Mouse (Mus musculus) C2C12 (cell line): Measurements from ENCODE around the gene Nfe2. TPM values are rescaled to one million over a fixed set of nuclear protein-coding genes. Genes with fewer than 3 reads are reported as not detected.
"Not testable (repeated sequence)": the region's sequence is repeated elsewhere in the genome, so short reads cannot be mapped to it uniquely, and the experiment has no call there.

Experiments
- H3K27me3 ChIP-seq: one replicate; pipeline ENCODE4 v1.6.1; 2011; ENCODE audit not compliant: control insufficient read depth, insufficient read depth, insufficient read length
- H3K36me3 ChIP-seq: one replicate; pipeline ENCODE4 v1.6.1; 2011; ENCODE audit not compliant: control insufficient read depth, insufficient read depth
- H3K4me3 ChIP-seq: one replicate; pipeline ENCODE4 v1.5.1; 2011; ENCODE audit warnings: mild to moderate bottlenecking, control low read depth; ENCODE audit not compliant: poor library complexity, insufficient read depth, severe bottlenecking
- H3K79me2 ChIP-seq: one replicate; pipeline ENCODE4 v1.6.1; 2011; ENCODE audit not compliant: control insufficient read depth, insufficient read depth
- H3K79me3 ChIP-seq: one replicate; pipeline ENCODE4 v1.6.1; 2011; ENCODE audit warnings: low read depth, control low read depth
- H3ac ChIP-seq: one replicate; pipeline ENCODE3; 2011; ENCODE audit warnings: low read depth; ENCODE audit not compliant: control insufficient read depth, insufficient read length
- CEBPB ChIP-seq: IDR thresholded peaks from one replicate; pipeline ENCODE4 v1.6.1; 2011; ENCODE audit warnings: low read depth, mild to moderate bottlenecking, control low read depth, moderate library complexity
- CTCF ChIP-seq: IDR thresholded peaks from one replicate; pipeline ENCODE4 v1.5.1; 2011; ENCODE audit not compliant: control insufficient read depth, insufficient read depth, insufficient read length
- FOSL1 ChIP-seq: IDR thresholded peaks from one replicate; pipeline ENCODE4 v1.8.0; 2011; ENCODE audit warnings: mild to moderate bottlenecking, low read length; ENCODE audit not compliant: poor library complexity, insufficient read depth, severe bottlenecking
- MAX ChIP-seq: IDR thresholded peaks from one replicate; pipeline ENCODE4 v1.6.1; 2011; ENCODE audit warnings: mild to moderate bottlenecking, control low read depth
- MYOD1 ChIP-seq: IDR thresholded peaks from one replicate; pipeline ENCODE4 v1.6.1; 2011; ENCODE audit warnings: low read depth; ENCODE audit not compliant: control insufficient read depth, insufficient read length
- MYOG ChIP-seq: IDR thresholded peaks from one replicate; pipeline ENCODE4 v1.6.1; 2011; ENCODE audit not compliant: control insufficient read depth, insufficient read length; ENCODE audit errors: extremely low read depth
- USF1 ChIP-seq: IDR thresholded peaks from one replicate; pipeline ENCODE4 v1.6.1; 2011; ENCODE audit warnings: low read depth, mild to moderate bottlenecking, control low read depth, moderate library complexity
- polyA plus RNA-seq: library from polyadenylated mRNA; unstranded; fragments of >200 nt; fragmentation: generic; extraction: Trizol; gene quantifications from one replicate; pipeline ENCODE4 v1.2.1, GENCODE M21; 2012; ENCODE audit warnings: missing spikeins

Gene Nfe2
- polyA plus RNA-seq, 1 experiment = 0.25 TPM

DNA sequence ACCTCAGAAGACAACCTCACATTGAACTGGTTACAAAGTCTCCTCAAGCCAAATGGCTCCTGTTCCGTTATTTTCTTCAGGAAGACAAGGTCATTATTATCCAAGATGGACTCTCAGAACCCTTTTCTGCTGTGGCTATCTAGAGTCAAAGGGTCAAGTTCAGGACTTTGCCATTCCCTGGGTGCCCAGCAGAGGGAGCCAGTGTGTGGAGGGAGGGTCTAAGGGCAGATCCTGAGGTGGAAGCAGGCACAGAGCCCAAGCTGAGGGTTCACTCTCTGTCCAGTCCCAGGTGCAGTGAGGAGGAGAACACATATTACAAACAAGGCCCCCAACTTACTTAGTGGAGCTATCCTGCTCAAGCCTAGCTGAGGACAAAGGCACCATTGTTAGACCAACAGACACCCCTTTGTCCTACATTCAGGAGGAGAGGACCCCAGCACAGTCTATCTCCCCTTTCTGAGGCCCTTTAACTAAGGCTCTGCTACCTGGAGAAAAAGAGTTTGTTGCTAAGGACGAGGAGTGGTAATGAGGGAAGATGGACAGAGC, 7.9 kb downstream of the Nfe2 start:
- peaks cover 6% of the 10 kb centered on the region for H3K79me2 ChIP-seq
- H3K27me3 ChIP-seq = no peaks in the 10 kb centered on the region
- no peak overlapping the region for H3K4me3 ChIP-seq
- TF ChIP-seq CTCF = peak; percentile 83
- TF ChIP-seq MAX = no peak
- peaks cover 38% of the 10 kb centered on the region for H3K36me3 ChIP-seq
- H3K79me3 ChIP-seq = peaks cover 6% of the 10 kb centered on the region
- no peak overlapping the region for H3ac ChIP-seq

DNA sequence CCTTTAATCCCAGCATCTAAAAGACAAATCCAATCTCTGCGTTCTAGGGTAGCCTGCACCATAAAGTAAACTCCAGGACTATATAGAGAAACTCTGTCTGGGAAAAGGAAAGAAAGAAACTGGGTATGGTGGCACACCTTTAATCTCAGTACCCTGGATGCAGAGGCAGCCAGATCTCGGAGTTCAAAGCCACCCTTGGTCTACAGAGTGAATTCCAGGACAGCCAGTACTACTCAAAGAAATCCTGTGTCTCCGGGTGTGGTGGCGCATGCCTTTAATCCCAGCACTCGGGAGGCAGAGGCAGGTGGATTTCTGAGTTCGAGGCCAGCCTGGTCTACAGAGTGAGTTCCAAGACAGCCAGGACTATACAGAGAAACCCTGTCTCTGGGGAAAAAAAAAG, 8.7 kb downstream of the Nfe2 start:
- H3K4me3 ChIP-seq, H3ac ChIP-seq, H3K27me3 ChIP-seq: not testable (repeated sequence)
- Histone ChIP-seq H3K79me2 (peaks cover 13% of the 10 kb centered on the region), H3K79me3 (peaks cover 12% of the 10 kb centered on the region), H3K36me3 (peaks cover 45% of the 10 kb centered on the region)

DNA sequence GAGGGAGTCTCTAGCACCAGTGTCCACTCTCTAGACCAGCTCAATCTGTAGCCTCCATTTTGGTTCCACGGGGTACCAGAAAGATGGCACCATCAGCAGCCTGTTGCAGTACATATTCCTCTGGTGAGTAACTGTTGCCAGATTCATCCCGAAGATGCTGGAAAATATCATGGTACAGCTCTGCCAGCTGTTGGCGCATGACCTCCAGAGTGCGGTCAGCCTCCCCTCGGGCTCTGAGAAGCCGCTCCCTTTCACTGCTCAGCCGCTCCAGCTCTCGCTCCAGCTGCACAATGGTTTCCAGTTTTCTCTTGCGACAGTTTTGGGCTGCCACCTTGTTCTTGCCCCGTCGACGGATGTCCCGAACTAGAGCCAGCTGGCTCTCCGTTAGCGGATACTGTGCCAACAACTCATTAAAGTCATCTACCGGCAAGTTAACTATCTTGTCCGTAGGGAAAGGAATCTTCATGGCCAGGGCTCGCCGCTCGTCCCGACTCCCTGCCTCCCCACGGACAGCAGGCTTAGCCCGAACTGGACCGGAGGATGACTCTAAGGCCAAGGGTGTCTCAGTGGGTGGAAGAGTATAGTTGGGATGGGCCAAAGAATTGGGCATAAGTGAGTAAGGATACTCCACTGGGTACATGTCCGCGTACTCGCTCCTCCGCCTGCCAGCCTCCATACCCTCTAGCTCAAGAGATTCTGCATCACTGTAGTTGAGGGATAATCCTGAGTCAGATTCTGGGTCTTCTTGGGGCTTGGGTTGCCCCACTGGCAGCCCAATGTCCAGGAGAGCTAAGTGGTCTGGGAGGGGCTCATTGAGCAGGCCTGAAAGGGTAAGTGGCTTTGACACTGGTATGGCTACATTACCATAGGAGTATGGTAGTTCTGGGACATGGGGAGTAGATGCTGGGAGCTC, 9.5 kb downstream of the Nfe2 start:
- Histone ChIP-seq H3K79me2 (peaks cover 19% of the 10 kb centered on the region), H3K27me3 (no peaks in the 10 kb centered on the region), H3ac (no peak overlapping the region), H3K36me3 (peaks cover 50% of the 10 kb centered on the region), H3K79me3 (peaks cover 16% of the 10 kb centered on the region), H3K4me3 (no peak overlapping the region)
- TF ChIP-seq MAX = no peak
- no peak for TF ChIP-seq MYOG
- TF ChIP-seq CTCF = no peak
- no peak for TF ChIP-seq MYOD1
- no peak for TF ChIP-seq CEBPB
- TF ChIP-seq FOSL1 = no peak
- TF ChIP-seq USF1 = no peak

DNA sequence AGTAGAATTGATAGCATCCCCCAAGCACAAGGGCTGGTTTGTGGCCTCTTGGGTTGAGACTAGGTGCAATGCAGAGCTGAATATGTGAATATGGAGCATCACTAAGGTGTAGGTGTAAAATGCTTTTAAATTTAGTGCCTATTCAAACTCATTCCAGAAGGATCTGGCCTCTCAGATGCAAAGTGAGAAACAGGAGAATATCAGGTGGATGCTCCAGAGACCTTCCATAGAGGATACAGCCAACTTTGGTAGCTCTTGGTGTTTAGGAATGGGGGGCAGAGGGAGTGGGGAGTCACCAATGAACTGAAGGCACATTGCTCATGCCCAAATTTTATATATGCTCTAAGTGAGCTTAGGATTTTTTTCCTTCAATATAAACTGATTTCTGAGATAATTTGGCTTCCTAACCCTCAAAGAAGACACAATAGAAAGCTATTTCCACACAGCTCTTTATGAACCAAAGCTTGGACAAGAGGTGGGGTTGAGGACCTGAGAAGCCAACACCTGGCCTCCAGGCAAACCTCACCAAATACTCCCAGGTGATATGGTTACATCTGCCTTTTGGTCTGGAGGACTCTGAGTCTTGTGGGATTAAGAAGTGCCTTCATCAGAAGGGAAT, 10.3 kb downstream of the Nfe2 start:
- H3K79me3 ChIP-seq = peaks cover 24% of the 10 kb centered on the region
- H3ac ChIP-seq = no peak overlapping the region
- no peak for TF ChIP-seq CTCF
- no peak for TF ChIP-seq MYOG
- H3K36me3 ChIP-seq = peaks cover 58% of the 10 kb centered on the region
- no peak overlapping the region for H3K4me3 ChIP-seq
- no peaks in the 10 kb centered on the region for H3K27me3 ChIP-seq
- peaks cover 27% of the 10 kb centered on the region for H3K79me2 ChIP-seq

DNA sequence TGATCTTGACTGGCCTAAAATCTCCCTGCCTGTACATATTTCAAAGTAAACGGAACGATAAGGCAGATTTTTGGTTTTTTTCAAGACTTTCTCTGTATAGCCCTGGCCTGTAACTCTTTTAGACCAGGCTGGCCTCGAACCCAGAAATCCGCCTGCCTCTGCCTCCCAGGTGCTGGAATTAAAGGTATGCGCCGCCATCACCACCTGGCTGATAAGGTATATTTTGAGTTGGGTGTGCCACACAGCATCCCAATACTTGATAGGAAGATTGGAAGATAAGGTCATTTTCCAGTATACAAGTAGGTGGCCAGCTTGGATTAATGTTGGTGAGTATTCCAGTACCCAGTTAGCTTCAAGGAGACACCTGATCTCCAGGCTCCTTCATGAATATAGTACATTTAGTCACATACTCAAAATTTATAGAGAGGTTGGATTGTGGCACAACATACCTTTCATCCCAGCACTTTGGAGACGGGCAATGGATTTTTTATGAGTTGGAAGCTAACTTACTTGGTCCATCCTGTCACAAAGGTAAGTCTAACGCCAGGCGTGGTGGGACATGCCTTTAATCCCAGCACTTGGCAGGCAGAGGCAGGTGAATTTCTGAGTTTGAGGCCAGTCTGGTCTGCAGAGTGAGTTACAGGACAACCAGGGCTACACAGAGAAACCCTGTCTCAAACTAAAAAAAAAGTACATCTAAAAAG, 11.0 kb downstream of the Nfe2 start:
- Histone ChIP-seq H3K79me3 (peaks cover 31% of the 10 kb centered on the region), H3K27me3 (no peaks in the 10 kb centered on the region), H3K79me2 (peaks cover 33% of the 10 kb centered on the region), H3K36me3 (peaks cover 64% of the 10 kb centered on the region), H3ac (no peak overlapping the region), H3K4me3 (no peak overlapping the region)
- TF ChIP-seq USF1 (no peak), FOSL1 (no peak), MAX (no peak), MYOG (no peak), MYOD1 (no peak), CTCF (no peak), CEBPB (no peak)

DNA sequence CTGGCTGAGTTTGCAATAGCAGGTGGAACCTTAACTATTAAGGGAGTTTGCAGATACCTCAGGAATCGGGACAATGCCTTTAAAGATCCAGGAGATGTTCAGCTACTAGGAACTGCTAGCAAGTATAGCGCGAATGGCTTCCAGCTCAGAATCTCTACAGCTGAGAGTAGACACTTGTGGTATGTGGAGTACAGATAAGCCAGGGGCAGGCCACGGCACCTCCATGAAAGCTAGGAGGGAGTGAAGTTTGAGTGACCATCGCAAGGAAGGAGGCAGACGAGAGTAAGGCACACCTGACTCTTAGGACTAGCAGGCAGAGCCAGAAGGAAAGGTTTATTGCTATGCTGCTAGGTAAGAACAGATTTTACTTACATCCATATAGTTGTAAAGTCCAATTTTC, 12.6 kb downstream of the Nfe2 start:
- H3ac ChIP-seq = no peak overlapping the region
- peaks cover 47% of the 10 kb centered on the region for H3K79me3 ChIP-seq
- no peaks in the 10 kb centered on the region for H3K27me3 ChIP-seq
- no peak overlapping the region for H3K4me3 ChIP-seq
- H3K79me2 ChIP-seq = peaks cover 49% of the 10 kb centered on the region
- H3K36me3 ChIP-seq = peaks cover 79% of the 10 kb centered on the region
- no peak for TF ChIP-seq MYOD1
- no peak for TF ChIP-seq CEBPB
- no peak for TF ChIP-seq MAX
- TF ChIP-seq FOSL1 = no peak
- TF ChIP-seq CTCF = no peak
- TF ChIP-seq MYOG = no peak
- no peak for TF ChIP-seq USF1
